Mouse (Mus musculus) small intestine, adult 2 months (tissue): ENCODE data around the gene Pkn2. TPM values are rescaled to one million over a fixed set of nuclear protein-coding genes. Genes with fewer than 3 reads are reported as not detected.

Experiments
- H3K27ac ChIP-seq: fragments of 200-500 bp; 2 replicates; pipeline ENCODE4 v1.5.1; 2012; ENCODE audit warnings: low read depth, low read length, control low read depth, inconsistent platforms; ENCODE audit not compliant: insufficient read depth
- H3K27me3 ChIP-seq: fragments of 200-500 bp; 2 replicates; pipeline ENCODE4 v1.6.1; 2012; ENCODE audit warnings: mild to moderate bottlenecking, moderate library complexity, low read length, inconsistent platforms; ENCODE audit not compliant: control insufficient read depth, insufficient read depth
- H3K36me3 ChIP-seq: fragments of 200-500 bp; 2 replicates; pipeline ENCODE4 v1.6.1; 2012; ENCODE audit warnings: mild to moderate bottlenecking, low read length, control low read depth, inconsistent platforms; ENCODE audit not compliant: control insufficient read depth, insufficient read depth
- H3K4me1 ChIP-seq: fragments of 200-500 bp; 2 replicates; pipeline ENCODE4 v1.6.1; 2012; ENCODE audit warnings: low read length, inconsistent platforms, mixed read lengths; ENCODE audit not compliant: control insufficient read depth, insufficient read depth, insufficient read length
- H3K4me3 ChIP-seq: fragments of 200-500 bp; 2 replicates; pipeline ENCODE4 v1.5.1; 2012; ENCODE audit warnings: low read depth, mild to moderate bottlenecking, control low read depth, inconsistent platforms, low read length, moderate library complexity
- CTCF ChIP-seq: fragments of 200-500 bp; IDR thresholded peaks from 2 replicates; pipeline ENCODE4 v1.5.1; 2012; ENCODE audit warnings: low read depth, mild to moderate bottlenecking, control low read depth, inconsistent platforms, low read length, moderate library complexity, mixed read lengths; ENCODE audit not compliant: insufficient replicate concordance, insufficient read length; ENCODE audit errors: extremely low read depth
- POLR2A ChIP-seq: fragments of 200-500 bp; IDR thresholded peaks from 2 replicates; pipeline ENCODE4 v1.6.1; 2012; ENCODE audit warnings: low read depth, mild to moderate bottlenecking, control low read depth, inconsistent platforms, low read length, moderate library complexity
- WGBS: fragments of 180-500 bp; shearing (Covaris S2); methylation state at CpG from one replicate; pipeline ENCODE4 v1.1.7; 2018; 5-methylcytosine and 5-hydroxymethylcytosine counted together
- polyA plus RNA-seq: library from polyadenylated mRNA; depleted of rRNA; stranded (reverse); fragments of >200 nt; gene quantifications from 2 replicates; pipeline ENCODE4 v1.2.3, GENCODE M21; 2012; rRNA removed

The Pkn2 gene
- polyA plus RNA-seq = 16.4 and 56.8 TPM in 2 replicates

DNA sequence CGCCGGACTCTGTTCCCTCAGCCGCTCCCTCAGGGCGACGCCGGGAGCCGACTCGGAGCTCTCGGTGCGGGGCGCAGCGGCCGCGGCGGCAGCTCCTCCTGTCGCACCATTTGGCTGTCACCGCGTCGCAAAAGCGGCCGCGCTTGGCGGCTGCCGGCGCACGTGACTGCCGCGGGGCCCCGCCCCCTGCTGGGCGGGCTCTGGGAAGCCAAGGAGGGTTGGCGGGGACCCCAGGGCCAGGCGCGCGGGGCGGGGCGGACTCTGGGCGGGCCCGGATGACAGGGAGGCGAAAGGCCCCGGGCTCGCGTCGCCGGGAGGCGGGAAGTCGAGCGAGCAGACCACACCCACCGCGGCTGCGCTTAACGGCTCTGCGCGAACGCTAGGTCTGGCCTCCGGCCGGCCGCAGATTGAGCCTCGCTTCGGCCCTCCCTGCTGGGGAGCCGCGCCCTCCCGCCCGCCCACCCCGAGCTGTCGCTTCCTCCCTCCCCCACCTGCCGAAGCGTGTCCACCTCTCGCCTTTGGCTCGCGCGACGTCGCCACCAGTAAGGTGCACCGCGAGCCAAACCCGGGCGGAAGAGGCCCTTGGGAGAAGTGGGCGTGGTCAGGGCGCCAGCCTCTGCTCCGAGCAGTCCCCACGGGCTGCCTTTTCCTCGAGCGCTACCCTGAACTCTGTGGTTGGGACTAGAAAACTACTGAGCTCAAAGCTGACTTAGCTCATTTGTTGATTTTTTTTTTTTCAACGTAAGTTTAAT is at the start of gene Pkn2:
Gene Pkn2, minus strand, starts transcription at position 133 of the 752 bp plus-strand sequence.
- Histone ChIP-seq H3K27ac (peak within 1 kb of the TSS; percentile 91), H3K36me3 (no peaks in the 10 kb centered on the region), H3K4me3 (peak within 1 kb of the TSS; percentile 90), H3K4me1 (no peaks in the 10 kb centered on the region), H3K27me3 (no peaks in the 10 kb centered on the region)
- 1% methylated on average over 75 of the region's 84 CpGs for WGBS
- TF ChIP-seq CTCF (no peak), POLR2A (peak; percentile 80; the same call in 1 of the 2 replicates)

DNA sequence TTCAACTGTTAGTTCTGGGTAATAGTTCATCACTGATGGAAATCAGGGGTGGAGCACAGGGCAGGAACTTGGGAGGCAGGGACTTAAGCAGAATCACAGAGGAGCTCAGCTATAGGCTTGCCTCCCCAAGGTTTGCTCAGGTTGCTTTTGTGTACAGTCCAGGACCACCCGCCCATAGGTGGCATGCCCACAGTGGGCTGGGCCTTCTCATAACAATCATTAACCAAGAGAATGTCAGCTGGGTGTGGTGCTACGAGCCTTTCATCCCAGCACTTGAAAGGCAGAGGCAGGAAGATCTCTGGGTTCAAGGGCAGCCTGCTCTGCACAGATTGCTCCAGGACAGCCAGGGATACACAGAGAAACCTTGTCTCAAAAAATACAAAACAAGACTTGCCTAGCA is 48.1 kb upstream of the Pkn2 start:
- Histone ChIP-seq H3K36me3 (no peaks in the 10 kb centered on the region), H3K4me3 (no peak overlapping the region), H3K27me3 (no peaks in the 10 kb centered on the region), H3K27ac (no peak overlapping the region), H3K4me1 (no peaks in the 10 kb centered on the region)
- 36% methylated on average over 2 of the region's 2 CpGs for WGBS
- TF ChIP-seq POLR2A (no peak), CTCF (no peak)

GRCm38 (mm10) chr3:142927311-142927710 is 45.5 kb upstream of the Pkn2 start:
- no peak overlapping the region for H3K4me3 ChIP-seq
- WGBS = 75% methylated on average over 3 of the region's 3 CpGs

GRCm38 (mm10) chr3:142924831-142925348 is 43.1 kb upstream of the Pkn2 start:
- no peaks in the 10 kb centered on the region for H3K4me1 ChIP-seq
- no peaks in the 10 kb centered on the region for H3K27me3 ChIP-seq
- no peak overlapping the region for H3K4me3 ChIP-seq
- 64% methylated on average over 2 of the region's 2 CpGs for WGBS
- no peak for TF ChIP-seq POLR2A
- TF ChIP-seq CTCF = no peak
- no peak overlapping the region for H3K27ac ChIP-seq
- H3K36me3 ChIP-seq = no peaks in the 10 kb centered on the region

More at GRCm38 (mm10) chr3:142927311-142927710, 45.5 kb upstream of the Pkn2 start:
- TF ChIP-seq CTCF (no peak), POLR2A (no peak)
- Histone ChIP-seq H3K27ac (no peak overlapping the region), H3K27me3 (no peaks in the 10 kb centered on the region), H3K4me1 (no peaks in the 10 kb centered on the region), H3K36me3 (no peaks in the 10 kb centered on the region)

DNA sequence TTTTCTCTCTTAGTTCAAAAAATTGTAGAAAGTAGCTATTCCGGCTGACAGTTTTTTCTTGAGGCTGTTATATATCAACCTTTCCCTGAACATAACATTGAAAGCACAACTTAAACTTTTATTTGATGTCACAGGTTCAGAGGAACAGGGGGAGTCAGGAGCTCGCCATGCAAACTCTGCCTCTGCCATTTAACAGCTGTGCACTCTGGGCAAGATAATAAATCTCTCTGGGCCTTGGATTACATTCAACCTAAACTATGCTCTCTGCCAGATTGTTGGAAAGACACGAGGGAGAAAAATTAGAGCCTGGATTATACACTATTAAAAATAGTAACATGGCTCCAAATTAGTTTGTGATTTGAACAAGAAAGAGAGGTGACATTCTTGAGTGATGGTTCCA is 37.3 kb upstream of the Pkn2 start:
- H3K4me1 ChIP-seq = no peaks in the 10 kb centered on the region
- H3K4me3 ChIP-seq = no peak overlapping the region
- TF ChIP-seq POLR2A (no peak), CTCF (no peak)
- 57% methylated on average over 3 of the region's 3 CpGs for WGBS
- no peak overlapping the region for H3K27ac ChIP-seq
- no peaks in the 10 kb centered on the region for H3K36me3 ChIP-seq
- no peaks in the 10 kb centered on the region for H3K27me3 ChIP-seq

DNA sequence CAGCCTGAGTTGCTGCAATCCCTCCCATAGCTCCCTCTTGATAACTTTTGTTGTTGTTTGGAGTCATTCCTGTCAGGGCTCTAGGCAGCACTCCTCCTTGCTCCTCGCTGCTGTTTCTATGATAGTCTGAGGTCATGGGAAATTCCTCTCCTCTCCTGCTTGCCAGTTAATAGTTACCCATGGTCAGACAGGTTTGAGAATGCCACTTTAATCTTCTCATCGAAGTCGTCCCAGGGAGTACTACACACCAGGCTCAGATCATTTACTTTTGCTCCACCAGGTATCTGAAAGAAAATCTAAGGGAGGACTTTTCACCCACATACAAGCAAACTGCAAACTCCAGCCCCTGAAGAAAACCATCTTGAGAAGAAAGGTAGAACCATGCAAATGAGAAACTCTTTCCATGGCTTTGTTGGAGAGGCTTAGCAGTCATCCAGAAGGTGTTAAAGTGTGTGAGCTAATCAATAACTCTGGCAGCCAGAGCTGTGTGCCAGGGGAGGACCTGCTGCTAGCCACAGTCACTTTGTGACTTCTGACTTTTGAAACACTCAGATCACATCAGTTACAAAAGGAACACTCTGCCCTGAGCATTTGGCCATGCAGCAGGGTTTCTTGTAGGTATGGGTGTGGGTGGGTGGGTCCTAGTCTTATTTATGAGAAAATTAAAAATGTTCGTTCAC is 36.1 kb upstream of the Pkn2 start:
- whole genome bisulfite sequencing = 32% methylated on average over 4 of the region's 4 CpGs
- Histone ChIP-seq H3K27me3 (no peaks in the 10 kb centered on the region), H3K27ac (no peak overlapping the region), H3K4me3 (no peak overlapping the region), H3K4me1 (no peaks in the 10 kb centered on the region), H3K36me3 (no peaks in the 10 kb centered on the region)
- no peak for TF ChIP-seq CTCF

- Histone ChIP-seq H3K4me1 (no peaks in the 10 kb centered on the region), H3K36me3 (no peaks in the 10 kb centered on the region), H3K27ac (no peak overlapping the region), H3K27me3 (no peaks in the 10 kb centered on the region), H3K4me3 (no peak overlapping the region)
- TF ChIP-seq POLR2A (no peak), CTCF (no peak)
- WGBS = 56% methylated on average over 4 of the region's 4 CpGs
These were observed 35.4 kb upstream of the Pkn2 start for GRCm38 (mm10) chr3:142917171-142917570.
